Mouse (Mus musculus): ENCODE data around the gene Plekhm2. TPM values are rescaled to one million over a fixed set of nuclear protein-coding genes. Genes with fewer than 3 reads are reported as not detected.

The Plekhm2 gene
- polyA plus RNA-seq, 1 experiment from 2014 or later: 7.9 TPM

DNA sequence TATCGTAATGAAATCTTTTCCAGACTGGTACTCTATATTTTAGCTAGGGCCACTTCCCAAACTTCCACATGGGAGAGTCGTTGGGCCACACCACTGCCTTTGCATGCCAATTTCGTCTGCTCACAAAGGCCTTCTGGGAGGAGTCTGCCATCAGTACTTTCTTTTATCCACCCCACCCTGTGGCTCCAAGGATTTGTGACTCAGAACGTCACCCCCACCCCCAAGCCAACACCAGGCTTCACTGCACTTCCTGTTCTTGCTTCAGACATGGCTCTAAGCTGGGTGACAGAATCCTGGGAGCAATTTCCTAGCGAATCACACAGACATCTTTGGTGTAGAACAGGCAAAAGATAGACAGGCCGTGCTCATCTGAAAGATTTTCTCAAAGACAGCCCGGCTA, 17.1 kb upstream of the Plekhm2 start:
- Histone ChIP-seq H3K4me1 (peaks cover 16% of the 10 kb centered on the region), H3K9ac (no peak overlapping the region; the same call in 1 of the 2 replicates), H3K9me3 (no peaks in the 10 kb centered on the region), H3K4me2 (replicated peaks) (no peak overlapping the region), H3K27me3 (no peaks in the 10 kb centered on the region), H3K4me3 (no peak overlapping the region), H3K36me3 (peaks cover 49% of the 10 kb centered on the region), H3K27ac (no peak overlapping the region)
- 61% methylated on average over 7 of the region's 7 CpGs for WGBS
- ATAC-seq (ENCODE audit: low FRiP score, low read depth): no peak

DNA sequence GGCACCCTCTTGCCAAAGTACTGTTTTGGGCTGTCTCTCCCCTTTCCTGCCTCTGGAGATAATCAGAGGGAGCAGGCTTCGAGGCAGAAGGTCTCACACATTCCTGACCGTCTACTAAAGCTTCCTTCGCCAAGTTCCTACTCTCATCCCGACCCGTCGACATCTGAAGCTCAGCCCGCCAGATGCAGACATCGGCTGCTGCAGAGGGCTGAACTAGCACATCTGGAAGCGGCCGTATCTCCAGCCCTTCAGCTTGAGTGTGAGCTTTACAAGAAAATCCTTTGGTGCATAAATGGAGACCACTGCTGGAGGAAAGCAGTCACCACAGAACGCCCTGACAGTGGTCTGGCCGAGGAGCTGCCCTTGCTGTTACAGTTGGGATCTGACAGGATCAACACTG, 16.2 kb upstream of the Plekhm2 start:
- H3K9me3 ChIP-seq: no peaks in the 10 kb centered on the region
- H3K9ac ChIP-seq: no peak overlapping the region
- H3K4me3 ChIP-seq: no peak overlapping the region
- 34% methylated on average over 12 of the region's 12 CpGs for WGBS
- H3K27me3 ChIP-seq: no peaks in the 10 kb centered on the region
- no peak overlapping the region; the same call in 1 of the 2 replicates for H3K27ac ChIP-seq
- ATAC-seq (ENCODE audit: low FRiP score, low read depth): no peak
- peaks cover 16% of the 10 kb centered on the region for H3K4me1 ChIP-seq
- H3K36me3 ChIP-seq: peaks cover 42% of the 10 kb centered on the region
- H3K4me2 ChIP-seq (replicated peaks): no peak overlapping the region

DNA sequence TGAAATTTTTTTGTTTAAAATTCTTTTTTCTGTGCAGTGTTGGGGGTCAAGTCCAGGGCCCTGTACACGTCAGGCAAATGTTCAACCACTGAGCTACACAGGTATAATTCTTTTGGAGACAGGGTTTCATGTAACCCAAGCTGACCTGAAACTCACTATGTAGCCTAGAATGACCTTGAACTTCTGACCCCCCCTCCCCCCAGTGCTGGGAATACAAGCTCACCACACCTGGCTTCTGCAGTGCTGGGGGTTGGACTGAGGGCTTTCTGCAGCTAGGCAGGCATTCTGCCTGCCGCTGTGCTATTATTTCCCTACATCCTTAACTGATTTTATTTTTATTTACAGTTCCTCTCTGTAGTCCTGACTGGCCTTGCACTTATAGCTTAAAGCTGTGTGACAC, 14.3 kb upstream of the Plekhm2 start:
- peaks cover 25% of the 10 kb centered on the region for H3K36me3 ChIP-seq
- H3K4me3 ChIP-seq: no peak overlapping the region
- no peak for ATAC-seq (ENCODE audit: low FRiP score, low read depth)
- H3K27me3 ChIP-seq: no peaks in the 10 kb centered on the region
- H3K9ac ChIP-seq: no peak overlapping the region
- H3K9me3 ChIP-seq: no peaks in the 10 kb centered on the region
- 66% methylated on average over 2 of the region's 2 CpGs for WGBS
- H3K4me1 ChIP-seq: peaks cover 16% of the 10 kb centered on the region
- no peak overlapping the region for H3K4me2 ChIP-seq (replicated peaks)
- no peak overlapping the region for H3K27ac ChIP-seq

DNA sequence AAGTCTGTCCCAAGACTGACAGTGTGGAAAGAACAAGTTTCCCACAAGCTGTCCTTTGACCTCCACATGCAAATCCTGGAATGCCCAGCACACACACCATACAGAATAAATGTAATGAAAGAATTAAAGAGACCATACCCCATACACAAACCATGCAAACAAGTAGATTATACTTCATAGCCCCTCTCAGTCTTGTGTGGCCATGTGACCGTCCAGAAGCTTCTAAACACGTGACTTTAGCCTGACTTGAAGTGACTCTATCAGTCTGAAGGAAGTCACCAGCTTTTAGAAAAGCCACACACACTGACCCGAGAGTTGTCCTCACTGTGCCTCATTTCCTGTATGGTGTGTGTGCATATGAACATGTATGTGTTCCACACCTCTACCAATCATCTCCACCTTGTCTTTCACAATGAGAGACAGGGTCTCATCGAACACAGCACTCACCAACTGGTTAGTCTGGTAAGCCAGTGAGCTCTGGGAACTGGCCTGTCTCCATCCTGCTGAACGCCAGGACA, 11.8 kb upstream of the Plekhm2 start:
- no peaks in the 10 kb centered on the region for H3K27me3 ChIP-seq
- no peak overlapping the region for H3K27ac ChIP-seq
- no peak overlapping the region for H3K9ac ChIP-seq
- no peaks in the 10 kb centered on the region for H3K9me3 ChIP-seq
- H3K36me3 ChIP-seq: 0 out of 2 replicates have a peak, but pooled peaks cover 9% of the 10 kb centered on the region
- WGBS: 75% methylated on average over 5 of the region's 5 CpGs
- no peak for ATAC-seq (ENCODE audit: low FRiP score, low read depth)
- H3K4me3 ChIP-seq: no peak overlapping the region
- H3K4me1 ChIP-seq: peaks cover 12% of the 10 kb centered on the region
- no peak overlapping the region for H3K4me2 ChIP-seq (replicated peaks)

DNA sequence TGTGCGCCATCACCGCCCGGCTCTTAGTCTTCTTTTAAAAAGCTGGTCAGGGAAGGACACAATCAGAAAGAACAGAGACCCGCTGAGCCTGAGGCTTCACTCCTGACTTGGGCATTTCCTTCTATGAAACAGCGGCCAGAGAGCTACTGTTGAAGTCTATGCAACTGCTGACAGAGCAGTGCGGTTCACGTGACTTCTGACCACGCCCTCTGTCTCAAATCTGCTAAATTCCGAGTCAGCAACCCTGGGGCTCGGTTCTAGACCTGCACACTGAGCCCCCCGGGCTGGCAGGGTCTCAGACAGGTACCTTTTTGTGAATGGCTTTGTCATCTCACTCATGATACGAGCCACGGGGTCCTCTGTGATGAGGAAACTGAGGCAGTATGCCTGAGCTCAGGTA, 7.6 kb upstream of the Plekhm2 start:
- 76% methylated on average over 13 of the region's 13 CpGs for WGBS
- no peak for ATAC-seq (ENCODE audit: low FRiP score, low read depth)
- Histone ChIP-seq H3K4me1 (peaks cover 7% of the 10 kb centered on the region; the same call in 1 of the 2 replicates), H3K36me3 (0 out of 2 replicates have a peak, but pooled peaks cover 6% of the 10 kb centered on the region), H3K27ac (no peak overlapping the region), H3K9ac (no peak overlapping the region), H3K4me2 (replicated peaks) (no peak overlapping the region), H3K9me3 (no peaks in the 10 kb centered on the region), H3K27me3 (no peaks in the 10 kb centered on the region), H3K4me3 (no peak overlapping the region)

DNA sequence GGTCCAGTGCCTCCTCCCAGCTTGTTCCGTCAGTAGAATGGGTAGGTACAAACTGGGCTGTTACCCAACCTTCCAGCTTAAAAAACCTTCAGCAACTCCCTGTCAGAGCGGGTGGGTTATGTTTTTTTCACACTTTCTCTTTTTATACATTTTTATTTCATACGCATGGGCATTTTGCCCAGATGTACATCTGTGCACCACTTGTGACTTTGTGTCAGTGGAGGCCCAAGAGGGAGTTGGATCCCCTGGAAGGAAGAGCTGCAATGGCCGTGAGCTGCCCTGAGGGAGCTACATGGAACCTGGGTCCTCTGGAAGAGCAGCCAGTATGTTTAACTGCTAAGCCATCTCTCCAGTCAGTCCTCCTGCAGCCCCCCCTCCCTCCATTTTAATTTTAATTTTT, 6.7 kb upstream of the Plekhm2 start:
- Histone ChIP-seq H3K4me2 (replicated peaks) (no peak overlapping the region), H3K4me1 (peaks cover 7% of the 10 kb centered on the region; the same call in 1 of the 2 replicates), H3K9ac (no peak overlapping the region), H3K9me3 (no peaks in the 10 kb centered on the region), H3K36me3 (no peaks in the 10 kb centered on the region), H3K4me3 (no peak overlapping the region), H3K27me3 (no peaks in the 10 kb centered on the region), H3K27ac (no peak overlapping the region)
- ATAC-seq (ENCODE audit: low FRiP score, low read depth): no peak
- WGBS: 58% methylated on average over 4 of the region's 4 CpGs

DNA sequence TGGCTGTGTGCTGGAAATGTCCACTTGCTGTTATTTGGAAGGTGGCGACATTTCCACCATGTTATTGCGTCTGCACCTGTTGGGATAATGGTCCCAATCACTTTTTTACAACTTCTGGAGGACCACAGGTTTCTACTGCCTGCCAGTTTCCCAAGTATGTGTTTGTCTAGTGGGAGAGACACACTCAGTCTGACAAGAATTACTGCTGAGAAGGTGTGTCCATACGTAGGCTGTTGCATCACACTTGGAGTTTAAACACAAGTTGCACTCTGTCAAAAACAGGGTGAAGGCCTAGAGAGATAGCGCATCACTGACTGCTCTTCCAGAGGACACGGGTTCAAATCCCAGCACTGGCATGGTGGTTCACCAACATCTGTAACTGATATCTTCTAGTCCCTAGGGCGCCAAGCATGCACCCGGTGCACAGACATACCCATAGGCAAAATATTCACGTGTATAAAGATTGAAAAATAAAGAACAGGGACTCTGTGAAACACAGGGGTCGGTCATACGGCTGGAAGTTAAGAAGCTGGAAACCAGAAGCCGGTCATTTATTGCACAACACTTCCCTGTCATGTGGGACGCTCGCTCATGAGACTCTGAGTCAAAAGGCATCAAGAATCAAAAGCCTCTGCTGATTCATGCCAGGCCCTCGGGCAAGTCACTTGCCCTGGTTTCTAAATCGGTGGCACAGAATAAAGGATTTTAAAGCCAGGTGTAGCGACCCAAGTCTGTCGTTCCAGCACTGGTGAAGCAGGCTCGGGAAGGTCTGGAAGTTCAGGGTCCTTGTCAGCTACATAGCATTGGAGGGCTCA, 5.4 kb upstream of the Plekhm2 start:
- Histone ChIP-seq H3K27me3 (no peaks in the 10 kb centered on the region), H3K36me3 (no peaks in the 10 kb centered on the region), H3K4me1 (peaks cover 8% of the 10 kb centered on the region), H3K27ac (no peak overlapping the region), H3K9me3 (no peaks in the 10 kb centered on the region), H3K9ac (no peak overlapping the region), H3K4me3 (no peak overlapping the region), H3K4me2 (replicated peaks) (no peak overlapping the region)
- WGBS: 81% methylated on average over 18 of the region's 18 CpGs
- no peak for ATAC-seq (ENCODE audit: low FRiP score, low read depth)

DNA sequence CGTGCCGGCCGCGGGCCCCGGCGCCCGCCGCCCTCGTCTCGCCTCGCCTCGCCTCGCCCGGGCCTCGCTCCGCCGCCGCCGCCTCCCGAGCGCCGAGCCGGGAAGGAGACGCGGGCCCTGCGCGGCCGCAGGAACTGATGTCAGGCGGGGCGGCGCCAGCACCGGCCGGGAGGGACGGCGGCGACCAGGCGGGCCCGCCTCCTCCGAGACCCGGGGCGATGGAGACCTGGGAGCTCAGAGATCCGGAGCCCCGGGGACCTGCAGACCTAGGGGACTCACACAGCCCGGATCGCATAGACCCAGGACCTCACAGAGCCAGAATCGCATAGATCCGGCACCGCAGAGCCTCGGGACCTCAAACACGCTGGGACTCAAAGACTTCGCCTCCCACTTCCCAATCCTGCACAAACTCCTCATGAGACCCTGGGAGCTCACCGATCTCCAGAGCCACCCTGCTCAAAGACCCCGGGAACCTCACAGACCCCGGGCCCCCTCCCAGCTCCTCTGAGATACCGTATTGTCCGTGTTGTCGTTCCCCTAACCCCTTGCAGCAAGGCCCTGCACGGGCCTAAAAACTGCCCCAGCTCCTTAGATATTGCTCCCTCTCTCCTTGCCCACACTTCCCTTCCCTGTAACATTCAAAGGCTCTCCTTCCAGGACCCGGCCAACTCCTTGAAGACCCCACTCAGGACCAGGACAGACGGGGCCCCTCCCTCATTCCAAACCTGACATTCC, 521 bp downstream of the Plekhm2 start:
- no peaks in the 10 kb centered on the region for H3K27me3 ChIP-seq
- no peaks in the 10 kb centered on the region for H3K9me3 ChIP-seq
- peaks cover 29% of the 10 kb centered on the region for H3K36me3 ChIP-seq
- peak overlapping the region; percentile 90 for H3K4me2 ChIP-seq (replicated peaks)
- under 1% methylated on average over 60 of the region's 60 CpGs for WGBS
- peak overlapping the region; percentile 84 for H3K4me3 ChIP-seq
- H3K9ac ChIP-seq: peak overlapping the region; percentile 95
- peak; percentile 72; the same call in 1 of the 2 replicates for ATAC-seq (ENCODE audit: low FRiP score, low read depth)
- H3K4me1 ChIP-seq: peaks cover 21% of the 10 kb centered on the region
- H3K27ac ChIP-seq: peak overlapping the region; percentile 52

DNA sequence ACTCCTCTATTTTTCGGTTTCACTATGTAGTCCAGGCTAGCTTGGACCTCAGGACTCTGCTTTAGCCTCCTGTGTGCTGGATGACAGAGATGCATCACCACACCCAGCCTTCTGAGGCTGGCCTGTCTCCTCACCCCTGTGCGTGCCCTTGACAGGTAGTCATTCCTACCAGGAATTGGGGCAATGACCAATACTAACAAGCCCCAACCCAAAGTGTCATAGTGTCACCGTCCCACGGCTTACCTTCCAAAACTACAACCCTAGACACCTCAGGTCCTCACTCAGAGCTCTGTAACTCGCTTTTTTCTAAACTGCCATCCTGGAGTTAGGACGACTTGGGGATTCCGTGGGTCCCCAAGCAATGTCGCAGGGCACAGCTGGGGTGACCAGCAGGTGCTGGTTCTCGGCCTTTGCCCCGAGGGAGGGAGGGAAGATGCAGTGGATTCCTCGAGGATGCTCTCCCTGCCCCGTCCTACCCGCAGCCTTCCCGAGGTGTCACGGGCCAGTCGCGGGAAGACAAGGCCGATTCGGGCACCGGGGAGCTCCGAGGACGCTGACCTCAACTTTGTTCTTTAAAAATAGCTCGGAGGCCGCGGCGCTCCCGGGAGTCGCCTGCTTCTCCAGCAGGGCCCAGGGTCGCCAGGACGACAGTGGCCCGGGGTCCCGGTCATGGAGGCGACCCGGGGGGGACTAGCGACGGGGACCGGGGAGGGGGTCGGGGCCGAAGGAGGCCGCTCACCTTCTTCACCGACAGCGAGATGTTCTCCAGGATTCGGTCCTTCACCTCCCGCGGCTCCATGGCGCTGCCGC, 1.4 kb downstream of the Plekhm2 start:
- peak overlapping the region; percentile 52; the same call in 1 of the 2 replicates for H3K27ac ChIP-seq
- 5% methylated on average over 41 of the region's 47 CpGs for WGBS
- ATAC-seq (ENCODE audit: low FRiP score, low read depth): peak; percentile 29; the same call in 1 of the 2 replicates

DNA sequence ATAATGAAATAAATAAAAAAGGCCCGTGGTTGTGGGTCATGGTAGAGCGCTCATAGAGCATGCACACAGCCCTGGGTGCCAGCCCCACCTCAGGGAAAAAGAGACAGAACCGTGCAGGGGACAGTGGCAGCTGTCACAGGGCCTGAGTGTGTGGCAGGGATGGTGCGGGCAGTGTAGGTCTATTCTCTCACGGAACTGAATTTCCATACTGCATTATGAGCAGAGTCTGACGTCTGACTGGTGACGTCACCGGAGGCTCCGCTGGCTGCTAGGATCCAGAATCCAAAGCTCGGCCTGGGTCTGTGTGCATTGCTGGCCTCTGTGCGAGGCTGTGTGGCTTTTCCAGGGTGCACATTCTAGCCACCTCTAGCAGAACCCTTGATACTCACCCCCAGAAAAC, 3.8 kb downstream of the Plekhm2 start:
- Histone ChIP-seq H3K9ac (no peak overlapping the region), H3K27me3 (no peaks in the 10 kb centered on the region), H3K9me3 (no peaks in the 10 kb centered on the region), H3K36me3 (peaks cover 54% of the 10 kb centered on the region), H3K4me3 (no peak overlapping the region), H3K4me2 (replicated peaks) (no peak overlapping the region), H3K27ac (no peak overlapping the region), H3K4me1 (peaks cover 21% of the 10 kb centered on the region)
- WGBS: 92% methylated on average over 11 of the region's 11 CpGs
- ATAC-seq (ENCODE audit: low FRiP score, low read depth): no peak

More for the DNA sequence above, 1.4 kb downstream of the Plekhm2 start:
- Histone ChIP-seq H3K27me3 (no peaks in the 10 kb centered on the region), H3K4me1 (peaks cover 21% of the 10 kb centered on the region), H3K4me2 (replicated peaks) (peak overlapping the region; percentile 90), H3K4me3 (peak overlapping the region; percentile 84), H3K9ac (peak overlapping the region; percentile 95), H3K9me3 (no peaks in the 10 kb centered on the region), H3K36me3 (peaks cover 37% of the 10 kb centered on the region)

DNA sequence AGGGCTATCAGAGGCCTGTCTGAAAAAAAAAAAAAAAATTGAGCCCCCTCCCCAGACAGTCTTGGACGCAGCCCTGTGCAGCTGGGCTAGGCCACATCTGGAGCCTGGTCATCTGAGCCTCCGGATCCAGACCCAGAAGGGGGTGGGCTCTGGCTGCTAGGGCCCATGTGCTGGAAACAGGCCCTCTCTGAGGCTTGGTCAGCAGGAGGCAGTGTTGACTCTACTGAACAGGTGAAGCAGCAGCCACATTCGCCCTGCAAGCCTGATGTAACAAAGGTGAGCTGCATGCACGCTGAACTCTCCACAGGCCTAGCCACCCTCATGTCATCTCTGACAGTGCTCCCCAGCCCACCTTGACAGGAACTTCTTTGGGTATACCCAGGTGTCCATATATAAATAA, 5.0 kb downstream of the Plekhm2 start:
- Histone ChIP-seq H3K9me3 (no peaks in the 10 kb centered on the region), H3K27ac (no peak overlapping the region), H3K9ac (no peak overlapping the region), H3K4me3 (no peak overlapping the region), H3K36me3 (peaks cover 62% of the 10 kb centered on the region), H3K27me3 (no peaks in the 10 kb centered on the region), H3K4me2 (replicated peaks) (no peak overlapping the region), H3K4me1 (peaks cover 17% of the 10 kb centered on the region)
- ATAC-seq (ENCODE audit: low FRiP score, low read depth): no peak
- WGBS: 50% methylated on average over 4 of the region's 4 CpGs

Measured in limb, embryonic 13.5 days (tissue).